Mouse (Mus musculus) kidney, adult 2 months (tissue): ENCODE results near the gene Vps53.

Source experiments
- CTCF ChIP-seq: fragments of 200-500 bp; conservative IDR thresholded peaks from 2 replicates; pipeline ENCODE4 v1.5.1; 2011; ENCODE audit warnings: low read depth, mild to moderate bottlenecking, control low read depth, low read length, moderate library complexity, mixed read lengths; ENCODE audit not compliant: insufficient read depth, insufficient read length
- POLR2A ChIP-seq: fragments of 200-500 bp; IDR thresholded peaks from one replicate; pipeline ENCODE4 v1.6.1; 2011; ENCODE audit warnings: low read depth, low read length, control low read depth

GRCm38 (mm10) chr11:76135641-76136437, 43.6 kb downstream of the Vps53 start:
- TF ChIP-seq POLR2A (no peak), CTCF (no peak)
